Mouse (Mus musculus) bone marrow, adult 2 months (tissue): ENCODE measurements around the gene Atg16l2.

Source experiments
- CTCF ChIP-seq: fragments of 200-500 bp; IDR thresholded peaks from 2 replicates; pipeline ENCODE4 v1.5.1; 2011; ENCODE audit warnings: low read length, control low read depth; ENCODE audit not compliant: control insufficient read depth, insufficient read depth
- POLR2A ChIP-seq: fragments of 200-500 bp; IDR thresholded peaks from 2 replicates; pipeline ENCODE4 v1.6.1; 2011; ENCODE audit warnings: low read depth, mild to moderate bottlenecking, control low read depth, low read length, borderline replicate concordance; ENCODE audit not compliant: control insufficient read depth

DNA sequence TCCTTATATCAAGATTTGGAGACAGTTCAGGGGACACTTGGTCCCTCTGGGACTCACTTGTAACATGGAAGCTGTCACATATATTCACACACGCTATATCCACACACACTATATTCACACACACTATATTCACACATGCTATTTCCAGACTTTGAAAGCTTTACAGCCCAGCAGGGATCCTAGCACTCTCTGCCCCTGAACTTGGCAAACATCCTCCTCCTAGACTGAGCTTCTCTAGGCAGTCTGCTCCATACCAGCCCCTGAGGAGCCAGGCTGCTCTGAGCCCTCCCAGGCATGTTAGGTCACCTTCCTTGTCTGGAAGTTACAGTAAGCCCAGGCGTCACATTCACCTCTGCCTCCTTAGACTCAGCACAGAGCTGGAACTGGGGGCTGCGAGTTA is 34.6 kb upstream of the Atg16l2 start:
- no peak for TF ChIP-seq POLR2A
- TF ChIP-seq CTCF = no peak
